Mouse (Mus musculus) lung, postnatal 36 days (tissue): ENCODE data around the gene Slc5a4b.
A peak's percentile ranks its signal among the peaks of the same experiment; 100 is the strongest.

Source experiments
- DNase-seq: peaks from one replicate; pipeline ENCODE4 v3.0.0; 2022; ENCODE audit warnings: mixed read lengths

Gene Slc5a4b

GRCm38 (mm10) chr10:76035277-76035676, 75.5 kb downstream of the Slc5a4b start:
- DNase-seq = no peak

GRCm38 (mm10) chr10:76034001-76034600, 76.7 kb downstream of the Slc5a4b start:
- DNase-seq = no peak

GRCm38 (mm10) chr10:76033119-76033455, 77.7 kb downstream of the Slc5a4b start:
- peak; percentile 3 for DNase-seq

GRCm38 (mm10) chr10:76032402-76033118, 78.2 kb downstream of the Slc5a4b start, which contains the start of gene Zfp280b:
Zfp280b (plus strand) TSS chr10:76032650.
- peak; percentile 97 for DNase-seq

- DNase-seq = peak; percentile 32
Measured at GRCm38 (mm10) chr10:76031511-76032401, 79.0 kb downstream of the Slc5a4b start.

GRCm38 (mm10) chr10:76030496-76030895, 80.3 kb downstream of the Slc5a4b start:
- no peak for DNase-seq

- DNase-seq = no peak
Measured at GRCm38 (mm10) chr10:76029276-76029675, 81.5 kb downstream of the Slc5a4b start.

- no peak for DNase-seq
Measured at GRCm38 (mm10) chr10:76028396-76028795, 82.4 kb downstream of the Slc5a4b start.

GRCm38 (mm10) chr10:76028016-76028366, 82.8 kb downstream of the Slc5a4b start:
- DNase-seq = peak; percentile 8

GRCm38 (mm10) chr10:76027127-76028015, 83.4 kb downstream of the Slc5a4b start:
- DNase-seq = no peak

GRCm38 (mm10) chr10:76025470-76026190, 85.1 kb downstream of the Slc5a4b start:
- no peak for DNase-seq

GRCm38 (mm10) chr10:76023921-76024320, 86.8 kb downstream of the Slc5a4b start:
- no peak for DNase-seq

- no peak for DNase-seq
Measured at GRCm38 (mm10) chr10:76021728-76022127, 89.0 kb downstream of the Slc5a4b start.

- DNase-seq = no peak
Measured at GRCm38 (mm10) chr10:76016886-76017285, 93.9 kb downstream of the Slc5a4b start.

- no peak for DNase-seq
Measured at GRCm38 (mm10) chr10:76012922-76013321, 97.8 kb downstream of the Slc5a4b start.

GRCm38 (mm10) chr10:76009812-76010211, 100.9 kb downstream of the Slc5a4b start:
- no peak for DNase-seq
